Mouse (Mus musculus): ENCODE measurements around the gene Cep57.
"Not testable (repeated sequence)": the region's sequence is repeated elsewhere in the genome, so short reads cannot be mapped to it uniquely, and the experiment has no call there.

- TF ChIP-seq POLR2A (IDR thresholded peaks at IDR 0.05; ENCODE audit: borderline replicate concordance, extremely low read depth, insufficient read depth, insufficient read length, poor library complexity, severe bottlenecking); CTCF (IDR thresholded peaks at IDR 0.05; ENCODE audit: borderline replicate concordance, extremely low read depth, insufficient read depth, insufficient read length): not testable (repeated sequence)
Observed at GRCm38 (mm10) chr9:13790864-13791263, 36.0 kb downstream of the Cep57 start.

Data from brain, embryonic 14.5 days (tissue).